Mouse (Mus musculus) olfactory bulb, adult 2 months (tissue): Measurements from ENCODE around the gene Slc44a5. TPM values are rescaled to one million over a fixed set of nuclear protein-coding genes. Genes with fewer than 3 reads are reported as not detected.

Experiments used
- H3K27ac ChIP-seq: fragments of 200-500 bp; 2 replicates; pipeline ENCODE4 v1.5.1; 2012; ENCODE audit warnings: low read depth, low read length; ENCODE audit not compliant: insufficient read depth
- H3K4me1 ChIP-seq: fragments of 200-500 bp; 2 replicates; pipeline ENCODE4 v1.6.1; 2012; ENCODE audit warnings: low read length; ENCODE audit not compliant: control insufficient read depth, insufficient read depth
- H3K4me3 ChIP-seq: fragments of 200-500 bp; 2 replicates; pipeline ENCODE4 v1.5.1; 2012; ENCODE audit warnings: mild to moderate bottlenecking, low read depth, low read length, moderate library complexity; ENCODE audit not compliant: insufficient read depth
- CTCF ChIP-seq: fragments of 200-500 bp; IDR thresholded peaks from 2 replicates; pipeline ENCODE4 v1.5.1; 2012; ENCODE audit warnings: low read depth, mild to moderate bottlenecking, low read length, moderate library complexity; ENCODE audit not compliant: insufficient read depth
- POLR2A ChIP-seq: fragments of 200-500 bp; IDR thresholded peaks from 2 replicates; pipeline ENCODE4 v1.6.1; 2012; ENCODE audit warnings: mild to moderate bottlenecking, low read depth, low read length, moderate library complexity; ENCODE audit not compliant: insufficient read depth
- WGBS: fragments of 180-500 bp; shearing (Covaris S2); methylation state at CpG from one replicate; pipeline ENCODE4 v1.1.7; 2018; 5-methylcytosine and 5-hydroxymethylcytosine counted together
- polyA plus RNA-seq: library from polyadenylated mRNA; stranded (reverse); fragments of >200 nt; gene quantifications from 2 replicates; pipeline ENCODE4 v1.2.4, GENCODE M21; 2012; ENCODE audit warnings: low replicate concordance; ENCODE audit not compliant: missing spikeins, insufficient read depth, insufficient read length

Slc44a5 gene
- polyA plus RNA-seq, 1 experiment, result not detected

DNA sequence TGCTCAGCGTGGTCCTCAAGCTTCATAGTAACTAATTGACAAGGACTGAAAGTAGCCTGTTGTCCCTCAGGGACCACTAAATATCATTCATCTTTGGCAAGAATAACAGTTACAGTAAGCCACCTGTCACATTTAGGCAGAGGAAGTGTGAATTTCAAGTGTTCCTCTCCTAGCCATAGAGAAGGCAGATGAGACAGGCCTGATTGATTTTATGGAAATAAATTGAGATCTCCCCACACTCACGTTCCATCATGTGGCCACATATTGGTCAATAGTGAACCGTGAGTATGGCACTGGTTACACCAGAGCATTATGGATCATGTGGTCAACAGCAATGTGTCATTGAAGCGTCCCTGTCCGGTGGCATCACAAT, 199.3 kb downstream of the Slc44a5 start:
- peaks cover 8% of the 10 kb centered on the region for H3K4me1 ChIP-seq
- no peak for TF ChIP-seq POLR2A
- no peak for TF ChIP-seq CTCF
- H3K4me3 ChIP-seq, result no peak overlapping the region
- no peak overlapping the region for H3K27ac ChIP-seq
- 88% methylated on average over 5 of the region's 5 CpGs for WGBS

DNA sequence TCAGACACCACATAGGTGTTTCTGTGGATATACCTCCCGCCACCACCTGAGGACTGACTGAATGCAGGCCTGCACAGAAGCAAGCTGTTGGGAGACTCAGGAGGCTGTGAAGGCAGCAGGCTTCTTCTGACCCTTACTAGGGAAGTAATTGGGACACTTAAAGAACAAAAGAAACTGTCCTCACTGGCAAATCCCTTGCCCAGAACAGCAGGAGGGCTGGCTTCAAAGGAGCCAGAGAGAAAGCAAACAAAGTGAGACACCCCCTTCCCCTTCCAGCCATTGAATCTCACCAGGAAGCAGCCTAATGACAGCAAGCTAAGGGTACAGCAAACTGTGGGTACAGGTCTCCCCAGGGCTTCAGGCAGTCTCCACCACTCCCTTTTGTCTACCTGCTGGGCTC, 200.3 kb downstream of the Slc44a5 start:
- TF ChIP-seq CTCF (no peak), POLR2A (no peak)
- Histone ChIP-seq H3K4me3 (no peak overlapping the region), H3K27ac (no peak overlapping the region), H3K4me1 (peaks cover 8% of the 10 kb centered on the region)
- WGBS, result 85% methylated on average over 1 of the region's 1 CpGs

DNA sequence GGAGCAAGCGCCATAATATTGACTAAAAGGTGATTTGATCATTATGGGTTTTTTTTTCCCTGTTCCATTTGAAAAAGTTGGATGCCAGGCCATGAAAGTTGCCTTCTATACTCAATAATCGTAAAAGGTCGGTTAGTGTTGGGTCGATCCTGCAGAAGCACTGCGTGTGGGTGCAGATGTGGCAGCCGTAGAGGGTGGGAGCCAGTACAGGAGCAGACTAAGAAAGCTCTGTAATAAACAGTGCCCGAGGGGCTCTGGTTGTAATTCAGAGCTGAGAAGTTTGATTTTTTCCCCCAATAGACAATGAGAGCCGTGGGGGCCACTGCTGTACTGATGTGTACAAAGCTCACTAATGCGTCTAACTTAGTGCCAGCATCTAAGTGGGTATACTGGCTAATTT, 200.8 kb downstream of the Slc44a5 start:
- Histone ChIP-seq H3K4me1 (peaks cover 8% of the 10 kb centered on the region), H3K27ac (no peak overlapping the region), H3K4me3 (no peak overlapping the region)
- 48% methylated on average over 9 of the region's 9 CpGs for WGBS
- no peak for TF ChIP-seq CTCF
- TF ChIP-seq POLR2A, result no peak

DNA sequence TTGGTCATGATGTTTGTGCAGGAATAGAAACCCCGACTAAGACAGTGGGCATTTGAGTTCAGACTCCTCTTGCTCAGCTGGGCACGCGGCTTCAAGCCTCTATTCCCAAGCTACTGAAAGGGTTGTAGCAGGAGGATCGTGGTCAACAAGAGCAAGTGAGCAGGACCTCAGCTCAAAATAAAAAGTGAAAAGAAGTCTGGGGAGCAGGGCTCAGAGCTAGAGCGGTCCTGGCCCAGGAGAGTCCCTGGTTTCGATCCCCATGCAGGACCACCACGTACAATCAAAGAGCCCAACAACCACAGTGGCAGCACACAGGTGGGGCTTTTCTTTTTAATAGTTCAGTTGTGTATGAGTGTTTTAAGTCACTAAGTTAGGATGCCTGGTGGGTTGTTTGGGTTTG, 201.5 kb downstream of the Slc44a5 start:
- no peak overlapping the region for H3K27ac ChIP-seq
- WGBS, result 92% methylated on average over 7 of the region's 7 CpGs
- H3K4me1 ChIP-seq, result peaks cover 8% of the 10 kb centered on the region
- H3K4me3 ChIP-seq, result no peak overlapping the region
- TF ChIP-seq POLR2A, result no peak
- TF ChIP-seq CTCF, result no peak

DNA sequence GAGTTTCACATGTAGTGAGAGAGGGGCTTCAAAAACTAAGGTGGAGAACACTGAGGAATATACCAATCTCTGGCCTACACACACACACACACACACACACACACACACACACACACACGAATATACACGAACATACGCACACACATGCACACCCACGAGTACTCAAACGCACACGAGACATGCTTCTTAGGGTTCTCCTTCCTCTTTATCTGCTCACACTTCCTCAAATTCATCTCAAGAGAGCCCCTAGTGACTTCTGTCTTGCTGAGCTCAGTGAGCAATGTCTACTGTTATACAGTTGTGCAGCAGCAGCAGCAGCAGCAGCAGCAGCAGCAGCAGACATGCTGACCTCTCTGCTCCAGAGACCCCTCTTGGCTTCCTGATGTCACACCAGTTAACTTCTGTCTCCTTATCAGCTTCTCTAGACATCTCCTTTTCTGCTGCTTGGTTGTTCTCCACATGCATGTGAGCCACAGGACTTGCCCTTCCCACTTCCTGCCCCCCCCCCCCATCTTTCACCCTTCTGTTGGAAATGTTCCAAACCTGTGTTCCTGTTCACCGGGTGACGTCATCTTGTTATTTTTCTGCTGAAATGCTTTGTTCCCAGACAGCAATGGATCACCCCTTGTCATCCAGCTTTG, 204.5 kb downstream of the Slc44a5 start:
- 81% methylated on average over 8 of the region's 8 CpGs for WGBS
- Histone ChIP-seq H3K4me3 (no peak overlapping the region), H3K4me1 (peaks cover 4% of the 10 kb centered on the region; the same call in 1 of the 2 replicates), H3K27ac (no peak overlapping the region)
- TF ChIP-seq POLR2A (no peak), CTCF (no peak)

DNA sequence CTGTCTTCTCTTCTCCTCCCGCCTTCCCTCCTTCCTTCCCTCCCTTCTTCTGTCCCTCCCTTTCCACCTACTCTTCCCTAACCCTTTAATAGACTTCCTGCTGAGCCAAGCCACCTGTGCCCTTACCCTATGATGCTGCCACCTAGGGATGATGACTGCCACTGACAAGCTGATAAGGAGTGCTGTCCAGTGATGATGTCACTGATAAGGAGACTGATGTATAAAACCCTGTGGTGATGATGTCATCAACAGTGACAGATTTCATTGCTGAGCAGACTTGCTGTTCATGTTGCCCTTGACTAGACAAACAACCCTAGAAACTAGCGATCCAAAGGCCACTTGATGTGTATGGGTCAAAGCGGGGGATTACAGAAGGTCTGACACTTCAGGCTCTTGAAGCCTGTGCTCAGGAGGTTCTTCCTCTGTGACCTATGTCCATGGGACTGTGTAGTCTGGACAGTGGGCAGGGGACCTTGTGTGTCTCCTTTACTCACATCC, 206.2 kb downstream of the Slc44a5 start:
- WGBS, result 94% methylated on average over 2 of the region's 3 CpGs

DNA sequence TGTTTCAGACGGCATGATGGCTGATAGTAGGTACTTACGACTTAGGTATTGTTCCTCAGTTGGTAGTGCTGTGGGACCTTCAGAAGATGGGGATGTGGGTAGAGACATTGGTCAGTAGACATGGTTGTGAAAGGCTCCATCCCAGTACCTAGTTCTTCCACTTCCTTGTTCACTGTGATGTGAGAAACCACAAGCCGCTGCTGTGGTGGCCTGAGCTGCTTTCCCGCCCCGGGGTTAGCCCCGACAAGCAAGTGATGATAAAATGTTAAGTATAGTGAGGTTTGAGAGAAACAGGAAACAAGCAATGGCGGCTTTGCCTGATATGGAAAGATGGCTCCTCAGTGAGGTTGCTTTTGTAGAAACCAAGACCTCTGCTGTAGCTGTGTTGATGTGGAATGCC, 209.8 kb downstream of the Slc44a5 start:
- H3K4me3 ChIP-seq, result no peak overlapping the region
- H3K4me1 ChIP-seq, result peaks cover 5% of the 10 kb centered on the region; the same call in 1 of the 2 replicates
- TF ChIP-seq POLR2A (no peak), CTCF (no peak)
- WGBS, result 93% methylated on average over 7 of the region's 7 CpGs
- no peak overlapping the region for H3K27ac ChIP-seq

More for the DNA sequence above, 206.2 kb downstream of the Slc44a5 start:
- H3K4me1 ChIP-seq, result peaks cover 5% of the 10 kb centered on the region; the same call in 1 of the 2 replicates
- no peak overlapping the region for H3K4me3 ChIP-seq
- H3K27ac ChIP-seq, result no peak overlapping the region
- TF ChIP-seq CTCF, result no peak

DNA sequence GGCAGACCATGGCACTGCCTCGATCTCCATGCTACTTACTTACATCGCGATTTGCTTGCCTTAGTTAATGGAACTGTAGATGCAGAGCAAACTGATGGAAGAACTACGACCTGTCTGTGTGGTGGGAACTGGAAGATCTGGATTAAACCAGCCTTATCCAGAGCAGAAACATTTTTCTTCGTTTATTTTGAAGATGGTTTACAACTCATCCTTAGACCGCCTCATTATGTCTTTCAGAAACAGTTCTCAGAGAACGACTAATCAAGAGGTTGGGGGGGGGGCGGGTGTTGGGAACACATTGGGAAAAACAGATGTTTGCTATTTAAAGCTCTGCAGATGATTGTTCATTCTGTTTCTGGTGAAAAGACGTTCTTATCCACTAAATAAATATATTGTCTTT, 210.7 kb downstream of the Slc44a5 start:
- no peak for TF ChIP-seq CTCF
- no peak for TF ChIP-seq POLR2A
- Histone ChIP-seq H3K4me3 (no peak overlapping the region), H3K4me1 (peaks cover 5% of the 10 kb centered on the region; the same call in 1 of the 2 replicates), H3K27ac (peak overlapping the region; percentile 43)
- WGBS, result 46% methylated on average over 9 of the region's 9 CpGs

DNA sequence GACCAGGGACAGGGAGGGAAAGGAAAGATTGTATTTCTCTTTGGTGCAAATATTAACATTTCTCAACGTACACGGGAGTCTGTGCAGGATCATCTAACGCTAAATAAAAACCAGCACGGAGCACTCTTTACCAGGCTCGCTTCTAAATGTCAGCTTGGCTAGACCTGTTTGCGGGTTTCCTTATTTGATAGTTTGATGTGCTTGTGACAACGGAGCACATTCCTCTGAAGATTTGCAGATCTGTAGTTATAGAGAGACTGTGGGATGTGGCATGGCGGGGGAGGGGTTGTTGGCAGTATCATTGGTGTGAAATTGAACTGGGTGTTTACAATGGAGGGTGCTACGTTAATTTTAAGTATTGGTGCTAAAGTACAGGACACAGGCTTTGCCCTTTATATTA, 215.4 kb downstream of the Slc44a5 start:
- TF ChIP-seq CTCF, result no peak
- no peak for TF ChIP-seq POLR2A
- H3K27ac ChIP-seq, result no peak overlapping the region
- no peak overlapping the region for H3K4me3 ChIP-seq
- WGBS, result 73% methylated on average over 9 of the region's 9 CpGs
- peaks cover 4% of the 10 kb centered on the region; the same call in 1 of the 2 replicates for H3K4me1 ChIP-seq
